Mouse (Mus musculus) intestine, embryonic 16.5 days (tissue): Measurements from ENCODE around the gene Fars2. TPM values are rescaled to one million over a fixed set of nuclear protein-coding genes. Genes with fewer than 3 reads are reported as not detected.

Experiments used
- ATAC-seq: fragments of 200-750 bp; cut with Nextera tagmentation; 2 replicates; pipeline ENCODE4 v1.8.0; 2017; ENCODE audit warnings: moderate TSS enrichment, moderate library complexity
- H3K27ac ChIP-seq: fragments of 300-500 bp; sonication (generic); 2 replicates; pipeline ENCODE4 v1.5.1; 2014; ENCODE audit warnings: mild to moderate bottlenecking, low read length
- H3K27me3 ChIP-seq: fragments of 300-500 bp; sonication (generic); replicated peaks from 2 replicates; pipeline ENCODE4 v1.6.1; 2014; ENCODE audit warnings: low read length, control low read depth, mixed read lengths; ENCODE audit not compliant: control insufficient read depth, insufficient read depth
- H3K36me3 ChIP-seq: fragments of 300-500 bp; sonication (generic); 2 replicates; pipeline ENCODE4 v1.6.1; 2014; ENCODE audit warnings: low read length, control low read depth; ENCODE audit not compliant: control insufficient read depth, insufficient read depth
- H3K4me1 ChIP-seq: fragments of 300-500 bp; sonication (generic); 2 replicates; pipeline ENCODE4 v1.6.1; 2014; ENCODE audit warnings: low read length, control low read depth, mixed read lengths; ENCODE audit not compliant: control insufficient read depth, insufficient read depth
- H3K4me2 ChIP-seq: fragments of 300-500 bp; sonication (generic); 2 replicates; pipeline ENCODE4 v1.6.1; 2014; ENCODE audit warnings: low read depth, low read length, control low read depth
- H3K4me3 ChIP-seq: fragments of 300-500 bp; sonication (generic); 2 replicates; pipeline ENCODE4 v1.5.1; 2014; ENCODE audit warnings: mild to moderate bottlenecking, low read length
- H3K9ac ChIP-seq: fragments of 300-500 bp; sonication (generic); 2 replicates; pipeline ENCODE4 v1.6.1; 2014; ENCODE audit warnings: low read depth, low read length
- H3K9me3 ChIP-seq: fragments of 300-500 bp; sonication (generic); 2 replicates; pipeline ENCODE4 v1.6.1; 2016; ENCODE audit warnings: low read length, control low read depth; ENCODE audit not compliant: control insufficient read depth
- WGBS: fragments of 180-500 bp; shearing (Covaris S2); extraction: QIAGEN DNeasy Blood & Tissue Kit; methylation state at CpG from one replicate; pipeline ENCODE4 v1.1.7; 2014; 5-methylcytosine and 5-hydroxymethylcytosine counted together
- polyA plus RNA-seq: library from polyadenylated mRNA; unstranded; fragments of >200 nt; fragmentation: Nextera tagmentation; extraction: Ambion mirVana; gene quantifications from 2 replicates; pipeline ENCODE4 v1.2.1, GENCODE M21; 2015

Fars2 gene
- polyA plus RNA-seq, 1 experiment from 2014 or later: 48.2 TPM

DNA sequence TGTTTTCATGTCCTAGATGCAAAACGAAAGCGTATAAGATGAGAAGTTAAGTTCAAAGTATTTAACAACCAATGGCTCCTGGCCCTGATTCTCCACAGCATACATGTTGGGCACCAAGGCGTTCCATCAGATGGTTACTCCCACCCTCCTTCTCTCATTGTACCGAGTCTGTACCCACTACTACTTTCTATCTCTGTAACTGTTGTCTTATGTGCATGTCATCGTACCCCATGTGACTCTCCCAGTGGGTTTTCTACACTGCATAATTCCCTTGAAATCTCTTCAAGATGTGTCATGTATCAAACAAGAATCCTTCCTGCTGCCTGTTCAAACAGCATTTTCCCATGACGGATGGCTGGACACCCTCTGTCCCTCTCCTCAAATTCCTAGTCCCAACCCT is 388.5 kb downstream of the Fars2 start:
- WGBS: 95% methylated on average over 6 of the region's 6 CpGs
- ATAC-seq: no peak
- no peaks in the 10 kb centered on the region for H3K27me3 ChIP-seq
- H3K4me1 ChIP-seq: no peaks in the 10 kb centered on the region
- H3K36me3 ChIP-seq: no peaks in the 10 kb centered on the region
- no peak overlapping the region for H3K4me3 ChIP-seq
- H3K4me2 ChIP-seq: no peak overlapping the region
- no peak overlapping the region for H3K9ac ChIP-seq
- H3K9me3 ChIP-seq: no peaks in the 10 kb centered on the region
- no peak overlapping the region for H3K27ac ChIP-seq

DNA sequence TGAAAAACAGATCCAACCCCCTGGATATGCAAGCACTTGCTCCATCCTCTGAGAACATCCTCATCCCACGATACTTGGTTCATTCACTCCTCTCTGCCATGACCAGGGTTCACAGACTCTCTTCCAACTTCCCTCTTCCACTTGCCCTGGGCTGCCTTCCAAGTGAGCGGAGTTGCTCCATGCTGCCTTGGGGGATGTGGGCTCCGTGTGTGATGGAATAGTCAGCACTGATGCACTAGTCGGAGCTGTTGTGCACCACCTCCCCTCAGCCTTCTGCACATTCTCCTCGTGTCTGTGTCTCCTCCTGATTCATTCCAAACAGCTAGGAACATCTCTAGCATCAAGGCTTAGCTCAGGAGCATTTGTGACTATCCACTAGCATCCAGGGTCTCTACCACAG is 389.1 kb downstream of the Fars2 start:
- no peak overlapping the region for H3K9ac ChIP-seq
- no peak overlapping the region for H3K27ac ChIP-seq
- no peaks in the 10 kb centered on the region for H3K27me3 ChIP-seq
- no peak for ATAC-seq
- H3K4me1 ChIP-seq: no peaks in the 10 kb centered on the region
- 76% methylated on average over 5 of the region's 5 CpGs for WGBS
- no peaks in the 10 kb centered on the region for H3K9me3 ChIP-seq
- no peaks in the 10 kb centered on the region for H3K36me3 ChIP-seq
- no peak overlapping the region for H3K4me2 ChIP-seq
- H3K4me3 ChIP-seq: no peak overlapping the region

DNA sequence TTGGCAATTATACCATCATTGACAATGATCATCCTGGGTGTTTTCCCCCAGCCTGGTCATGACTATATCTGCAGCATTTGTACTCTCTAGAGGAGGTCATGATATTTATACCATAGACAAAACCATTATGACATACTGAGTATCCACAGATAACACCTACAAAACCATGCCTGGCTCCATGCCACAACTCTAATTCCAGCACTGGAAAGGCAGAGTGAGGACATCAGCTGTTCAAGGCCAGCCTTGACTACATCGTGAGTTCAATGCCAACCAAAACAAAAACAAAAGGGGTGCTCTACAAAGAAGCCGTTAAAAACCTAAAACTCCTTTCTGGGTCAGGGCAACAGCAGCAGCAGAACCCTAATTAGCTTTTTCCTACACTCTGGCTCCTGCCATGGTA is 392.9 kb downstream of the Fars2 start:
- 80% methylated on average over 2 of the region's 2 CpGs for whole genome bisulfite sequencing
- H3K4me1 ChIP-seq: no peaks in the 10 kb centered on the region

DNA sequence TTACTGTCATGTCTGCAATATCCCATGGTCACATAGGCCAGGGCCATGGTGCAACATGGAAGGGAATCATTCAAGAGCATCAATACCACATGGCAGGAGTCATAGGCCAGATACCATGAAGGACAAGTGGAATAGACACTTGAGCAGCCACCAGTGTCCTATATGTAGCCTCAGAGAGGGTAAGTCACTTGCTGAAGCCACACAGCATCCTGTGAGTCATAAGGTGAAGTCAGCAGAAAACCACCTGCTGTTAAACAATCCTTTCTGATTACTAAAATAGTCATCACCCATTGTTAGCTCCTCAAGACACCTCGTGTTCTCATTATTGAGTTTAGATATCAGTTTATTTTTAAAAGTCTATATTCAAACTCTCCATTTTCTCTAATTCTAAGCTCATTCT is 395.9 kb downstream of the Fars2 start:
- Histone ChIP-seq H3K27me3 (no peaks in the 10 kb centered on the region), H3K4me2 (no peak overlapping the region), H3K27ac (no peak overlapping the region), H3K4me3 (no peak overlapping the region), H3K4me1 (no peaks in the 10 kb centered on the region), H3K36me3 (no peaks in the 10 kb centered on the region), H3K9me3 (no peaks in the 10 kb centered on the region), H3K9ac (no peak overlapping the region)
- ATAC-seq: no peak
- 85% methylated on average over 1 of the region's 1 CpGs for WGBS

More for the DNA sequence above, 392.9 kb downstream of the Fars2 start:
- no peaks in the 10 kb centered on the region for H3K9me3 ChIP-seq
- no peak overlapping the region for H3K4me2 ChIP-seq
- no peak overlapping the region for H3K9ac ChIP-seq
- H3K27ac ChIP-seq: no peak overlapping the region
- H3K27me3 ChIP-seq: no peaks in the 10 kb centered on the region
- no peak for ATAC-seq
- H3K4me3 ChIP-seq: no peak overlapping the region
- H3K36me3 ChIP-seq: no peaks in the 10 kb centered on the region

DNA sequence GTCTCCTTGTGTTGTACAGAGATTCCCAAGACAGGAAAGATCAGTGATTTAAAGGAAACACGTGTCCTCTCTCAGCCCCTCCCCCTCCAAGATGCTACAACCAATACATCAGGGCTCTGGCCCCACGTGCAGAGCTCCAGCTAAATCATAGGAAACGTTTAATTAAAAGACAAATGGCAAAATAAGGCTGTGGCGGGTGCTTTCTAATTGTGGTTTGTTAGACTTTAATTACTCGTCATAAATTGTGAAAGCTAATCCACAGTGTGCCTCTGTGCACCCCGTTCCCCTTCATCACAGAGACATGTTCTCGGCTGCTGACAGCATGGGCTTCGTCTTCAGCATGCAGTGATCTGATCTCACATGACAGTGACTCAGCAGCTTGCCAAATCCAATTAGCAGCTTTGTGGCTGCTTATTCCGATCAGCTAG is 400.9 kb downstream of the Fars2 start:
- Histone ChIP-seq H3K9ac (no peak overlapping the region), H3K36me3 (no peaks in the 10 kb centered on the region), H3K27me3 (no peaks in the 10 kb centered on the region), H3K9me3 (no peaks in the 10 kb centered on the region), H3K4me2 (no peak overlapping the region), H3K4me1 (no peaks in the 10 kb centered on the region), H3K4me3 (no peak overlapping the region), H3K27ac (no peak overlapping the region)
- no peak for ATAC-seq
- 61% methylated on average over 9 of the region's 9 CpGs for WGBS

DNA sequence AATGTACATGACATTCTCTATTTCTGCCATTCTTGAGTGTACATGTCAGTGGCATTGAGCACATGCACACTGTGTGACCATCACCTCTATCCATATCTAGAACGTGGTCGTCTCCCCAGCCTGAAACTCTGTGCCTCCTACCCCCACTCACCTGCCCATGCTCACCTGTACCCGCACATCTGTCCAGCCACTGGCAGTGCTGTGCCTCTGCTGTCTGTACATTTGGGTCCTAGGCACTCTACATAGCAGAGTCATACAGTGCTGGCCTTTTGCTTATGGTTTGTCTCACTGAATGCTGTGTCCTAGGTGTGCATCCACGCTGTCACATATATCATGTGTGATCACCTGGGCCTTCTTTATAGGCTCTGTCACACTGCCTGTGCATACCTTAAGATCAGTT is 410.5 kb downstream of the Fars2 start:
- no peak for ATAC-seq
- Histone ChIP-seq H3K9me3 (no peaks in the 10 kb centered on the region), H3K4me2 (no peak overlapping the region), H3K9ac (no peak overlapping the region), H3K36me3 (no peaks in the 10 kb centered on the region), H3K27me3 (no peaks in the 10 kb centered on the region), H3K4me1 (no peaks in the 10 kb centered on the region), H3K27ac (no peak overlapping the region), H3K4me3 (no peak overlapping the region)
- 85% methylated on average over 4 of the region's 4 CpGs for WGBS

DNA sequence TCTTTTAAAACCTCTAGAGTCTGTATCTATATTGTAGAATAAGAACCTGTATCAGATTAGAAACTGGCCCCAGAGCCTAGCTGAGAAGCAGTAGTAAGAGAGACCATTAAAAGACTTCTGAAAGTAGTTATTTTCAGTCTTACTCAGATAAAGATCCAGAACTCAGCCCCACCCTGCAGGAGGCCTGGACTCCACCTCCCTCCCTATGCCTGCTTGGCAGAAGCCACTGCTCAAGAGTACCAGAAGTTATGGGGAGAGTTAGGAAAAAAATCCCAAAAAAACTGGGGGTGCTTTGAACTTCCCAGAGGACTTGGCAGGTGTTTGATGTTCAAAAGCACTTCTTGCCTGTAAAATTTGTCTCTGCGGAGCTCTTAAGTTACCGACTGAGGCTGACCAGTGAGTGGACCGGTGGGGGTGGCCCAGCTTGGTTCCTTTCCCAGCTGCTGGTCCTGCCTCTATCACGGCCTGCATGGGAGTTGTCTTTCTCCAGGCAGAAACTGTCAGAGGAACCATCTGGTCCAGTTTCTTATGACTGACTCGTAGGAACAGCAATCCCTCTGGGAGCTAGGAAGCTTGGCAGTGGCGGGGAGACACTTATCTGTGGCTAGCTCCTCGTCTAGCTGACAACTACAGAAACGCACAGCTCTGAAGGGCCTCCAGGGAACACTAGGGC is 411.1 kb downstream of the Fars2 start:
- no peaks in the 10 kb centered on the region for H3K36me3 ChIP-seq
- no peak overlapping the region for H3K4me3 ChIP-seq
- H3K27me3 ChIP-seq: no peaks in the 10 kb centered on the region
- peak; percentile 41; the same call in 1 of the 2 replicates for ATAC-seq
- peaks cover under 1% of the 10 kb centered on the region; the same call in 1 of the 2 replicates for H3K4me1 ChIP-seq
- H3K4me2 ChIP-seq: no peak overlapping the region
- no peaks in the 10 kb centered on the region for H3K9me3 ChIP-seq
- no peak overlapping the region for H3K9ac ChIP-seq
- no peak overlapping the region for H3K27ac ChIP-seq
- 52% methylated on average over 8 of the region's 8 CpGs for WGBS

DNA sequence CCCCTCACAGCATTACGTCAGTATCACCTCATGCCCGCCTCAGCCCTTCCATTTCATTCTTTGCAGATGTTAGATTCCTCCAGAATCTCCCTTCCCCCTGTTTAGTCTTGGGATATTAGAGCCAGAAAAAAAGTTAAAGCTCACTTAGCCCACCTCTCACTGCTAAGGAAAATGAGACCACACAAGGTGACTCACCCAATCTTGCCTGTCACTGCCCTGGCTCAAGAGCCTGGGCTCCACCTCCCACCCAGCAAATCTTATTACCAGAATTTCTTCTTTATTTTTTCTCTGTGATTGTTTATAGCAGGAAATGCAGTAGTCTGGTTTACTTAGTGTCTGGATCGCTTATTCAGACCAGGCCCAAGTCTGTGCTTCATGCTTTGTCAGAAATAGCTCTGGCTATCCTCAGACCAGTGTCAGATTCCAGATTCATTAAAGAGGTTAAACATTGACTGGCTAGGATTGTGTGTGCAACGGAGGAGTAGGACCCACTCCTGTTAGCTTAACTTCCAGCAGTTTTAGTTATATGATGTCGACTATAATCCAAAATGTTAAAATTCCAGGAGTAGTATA is 412.3 kb downstream of the Fars2 start:
- 43% methylated on average over 5 of the region's 5 CpGs for WGBS
- peak; percentile 41; the same call in 1 of the 2 replicates for ATAC-seq
- Histone ChIP-seq H3K4me3 (no peak overlapping the region), H3K4me2 (no peak overlapping the region), H3K4me1 (peaks cover 3% of the 10 kb centered on the region; the same call in 1 of the 2 replicates), H3K27me3 (no peaks in the 10 kb centered on the region), H3K27ac (no peak overlapping the region), H3K9ac (no peak overlapping the region), H3K9me3 (no peaks in the 10 kb centered on the region), H3K36me3 (no peaks in the 10 kb centered on the region)

DNA sequence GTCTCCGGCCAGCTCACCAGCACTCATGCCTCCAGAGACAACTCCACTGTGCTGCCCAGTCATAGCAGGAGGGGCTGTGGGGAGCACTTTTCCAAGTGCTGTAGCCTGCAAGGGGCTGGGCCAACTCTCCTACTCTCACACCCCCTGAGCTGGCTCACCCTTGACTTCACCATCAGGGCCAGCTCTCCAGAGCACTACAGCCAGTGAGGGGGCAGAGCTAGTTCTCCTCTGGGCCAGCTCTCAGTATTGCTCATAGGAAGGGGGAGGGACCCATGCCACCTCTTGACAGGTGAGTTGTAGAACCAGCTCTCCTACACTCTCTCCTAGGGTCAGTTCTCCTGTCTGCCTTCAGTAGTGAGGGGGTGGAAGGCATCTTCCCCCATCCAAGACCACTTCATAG is 413.6 kb downstream of the Fars2 start:
- Histone ChIP-seq H3K9ac (no peak overlapping the region), H3K27ac (no peak overlapping the region), H3K4me3 (no peak overlapping the region), H3K4me1 (peaks cover 3% of the 10 kb centered on the region; the same call in 1 of the 2 replicates), H3K36me3 (no peaks in the 10 kb centered on the region), H3K9me3 (no peaks in the 10 kb centered on the region), H3K27me3 (no peaks in the 10 kb centered on the region), H3K4me2 (no peak overlapping the region)
- WGBS: 89% methylated on average over 1 of the region's 1 CpGs
- no peak for ATAC-seq
